Mouse (Mus musculus) CH12.LX (cell line): Measurements from ENCODE around the gene Apba2. TPM values are rescaled to one million over a fixed set of nuclear protein-coding genes. Genes with fewer than 3 reads are reported as not detected.

Experiments
- DNase-seq: peaks from one replicate; pipeline ENCODE4 v3.0.0-alpha.2; 2013; ENCODE audit errors: extremely low read depth
- H3K27ac ChIP-seq: 2 replicates; pipeline ENCODE4 v1.5.1; 2012; ENCODE audit warnings: low read depth, mild to moderate bottlenecking, control low read depth, moderate library complexity; ENCODE audit not compliant: insufficient read depth
- H3K27me3 ChIP-seq: replicated peaks from 2 replicates; pipeline ENCODE3; 2012; ENCODE audit warnings: inconsistent platforms
- H3K36me3 ChIP-seq, 2 experiments: replicated peaks in 1 of 2; 2 replicates each; pipeline versions ENCODE3 to v1.6.1; 2012; ENCODE audit warnings: inconsistent platforms in 1 of 2, low read length in 1 of 2, mild to moderate bottlenecking in 1 of 2, mixed read lengths in 1 of 2, moderate library complexity in 1 of 2; ENCODE audit not compliant: control insufficient read depth in 1 of 2, insufficient read depth in 1 of 2
- H3K4me1 ChIP-seq, 2 experiments: 2 replicates each; pipeline ENCODE4 v1.6.1; 2012; ENCODE audit warnings: inconsistent platforms in 1 of 2, moderate library complexity in 1 of 2; ENCODE audit not compliant: insufficient read depth in 2 of 2, control insufficient read depth in 1 of 2
- H3K4me2 ChIP-seq: 2 replicates; pipeline ENCODE4 v1.6.1; 2012; ENCODE audit warnings: low read depth, mild to moderate bottlenecking, control low read depth; ENCODE audit not compliant: poor library complexity, insufficient read depth, severe bottlenecking
- H3K4me3 ChIP-seq, 3 experiments: fragments of 150-350 bp in 1 of 3; sonication (generic) in 1 of 3; replicated peaks in 1 of 3; 2 replicates each; pipeline versions ENCODE3 to v1.5.1; 2011 to 2012; ENCODE audit warnings: low read depth in 2 of 3, low read length in 2 of 3, mild to moderate bottlenecking in 2 of 3, moderate library complexity in 2 of 3, control low read depth in 1 of 3, improper control_type of control experiment in 1 of 3, inconsistent platforms in 1 of 3, mixed read lengths in 1 of 3; ENCODE audit not compliant: poor library complexity in 1 of 3
- H3K79me2 ChIP-seq: replicated peaks from 2 replicates; pipeline ENCODE4 v1.6.1; 2012; ENCODE audit warnings: mild to moderate bottlenecking, moderate library complexity; ENCODE audit not compliant: control insufficient read depth, poor library complexity, insufficient read depth, severe bottlenecking; ENCODE audit errors: extremely low read depth
- H3K9ac ChIP-seq: 2 replicates; pipeline ENCODE4 v1.6.1; 2012; ENCODE audit warnings: low read depth, mild to moderate bottlenecking, control low read depth, moderate library complexity; ENCODE audit not compliant: insufficient read depth
- H3K9me3 ChIP-seq: replicated peaks from 2 replicates; pipeline ENCODE3; 2012; ENCODE audit warnings: low read length, inconsistent platforms, mixed read lengths
- BHLHE40 ChIP-seq: IDR thresholded peaks from 2 replicates; pipeline ENCODE4 v1.6.1; 2011; ENCODE audit warnings: mild to moderate bottlenecking, low read depth, low read length, improper control_type of control experiment
- CHD2 ChIP-seq: IDR thresholded peaks from 2 replicates; pipeline ENCODE4 v1.6.1; 2011; ENCODE audit warnings: low read length, improper control_type of control experiment
- CTCF ChIP-seq, 2 experiments: IDR thresholded peaks in 1 of 2; conservative IDR thresholded peaks in 1 of 2; 2 replicates each; pipeline ENCODE4 v1.5.1; 2011 to 2012; ENCODE audit warnings: low read depth in 2 of 2, low read length in 2 of 2, improper control_type of control experiment in 1 of 2, inconsistent platforms in 1 of 2, mild to moderate bottlenecking in 1 of 2, moderate library complexity in 1 of 2
- E2F4 ChIP-seq: IDR thresholded peaks from 2 replicates; pipeline ENCODE4 v1.6.1; 2011; ENCODE audit warnings: low read depth, low read length, improper control_type of control experiment; ENCODE audit not compliant: insufficient replicate concordance
- HCFC1 ChIP-seq: IDR thresholded peaks from 2 replicates; pipeline ENCODE4 v1.6.1; 2012; ENCODE audit warnings: low read depth, mild to moderate bottlenecking, inconsistent platforms, low read length, improper control_type of control experiment
- KAT2A ChIP-seq: IDR thresholded peaks from 2 replicates; pipeline ENCODE4 v1.6.1; 2012; ENCODE audit warnings: low read length, improper control_type of control experiment, inconsistent platforms; ENCODE audit not compliant: insufficient replicate concordance
- MAFK ChIP-seq: IDR thresholded peaks from 2 replicates; pipeline ENCODE4 v1.6.1; 2011; ENCODE audit warnings: low read length, improper control_type of control experiment; ENCODE audit not compliant: insufficient replicate concordance
- MAX ChIP-seq: IDR thresholded peaks from 2 replicates; pipeline ENCODE4 v1.6.1; 2011; ENCODE audit warnings: low read length, improper control_type of control experiment
- MEF2A ChIP-seq: IDR thresholded peaks from 2 replicates; pipeline ENCODE4 v1.6.1; 2014; ENCODE audit warnings: low read depth, mild to moderate bottlenecking, inconsistent platforms, low read length, improper control_type of control experiment, borderline replicate concordance
- MYC ChIP-seq: IDR thresholded peaks from 2 replicates; pipeline ENCODE4 v1.6.1; 2011; ENCODE audit warnings: low read depth, mild to moderate bottlenecking, improper control_type of control experiment, low read length
- NELFE ChIP-seq: IDR thresholded peaks from 2 replicates; pipeline ENCODE4 v1.6.1; 2011; ENCODE audit warnings: low read depth, low read length, improper control_type of control experiment
- NRF1 ChIP-seq: IDR thresholded peaks from 2 replicates; pipeline ENCODE4 v1.6.1; 2014; ENCODE audit warnings: low read depth, mild to moderate bottlenecking, inconsistent platforms, low read length, improper control_type of control experiment, moderate library complexity
- PAX5 ChIP-seq: IDR thresholded peaks from 2 replicates; pipeline ENCODE4 v1.6.1; 2012; ENCODE audit warnings: low read length, inconsistent platforms, mixed read lengths
- POLR2A ChIP-seq: IDR thresholded peaks from 2 replicates; pipeline ENCODE4 v1.6.1; 2011; ENCODE audit warnings: low read depth, mild to moderate bottlenecking, improper control_type of control experiment, low read length
- POLR2AphosphoS2 ChIP-seq: IDR thresholded peaks from 2 replicates; pipeline ENCODE4 v1.6.1; 2011; ENCODE audit warnings: low read depth, low read length, improper control_type of control experiment
- RAD21 ChIP-seq: IDR thresholded peaks from 2 replicates; pipeline ENCODE4 v1.6.1; 2011; ENCODE audit warnings: low read depth, mild to moderate bottlenecking, low read length, improper control_type of control experiment, moderate library complexity
- RCOR1 ChIP-seq: conservative IDR thresholded peaks from 2 replicates; pipeline ENCODE4 v1.6.1; 2012; ENCODE audit warnings: low read depth, mild to moderate bottlenecking, inconsistent platforms, low read length, improper control_type of control experiment
- SMC3 ChIP-seq: IDR thresholded peaks from 2 replicates; pipeline ENCODE4 v1.6.1; 2011; ENCODE audit warnings: low read depth, low read length, improper control_type of control experiment
- TBP ChIP-seq: conservative IDR thresholded peaks from 2 replicates; pipeline ENCODE4 v1.6.1; 2011; ENCODE audit warnings: low read depth, low read length, improper control_type of control experiment
- TCF12 ChIP-seq: IDR thresholded peaks from 2 replicates; pipeline ENCODE4 v1.6.1; 2014; ENCODE audit warnings: low read depth, mild to moderate bottlenecking, inconsistent platforms, low read length, improper control_type of control experiment
- UBTF ChIP-seq: IDR thresholded peaks from 2 replicates; pipeline ENCODE4 v1.6.1; 2012; ENCODE audit warnings: low read depth, mild to moderate bottlenecking, inconsistent platforms, low read length, improper control_type of control experiment, moderate library complexity
- USF1 ChIP-seq: IDR thresholded peaks from 2 replicates; pipeline ENCODE4 v1.6.1; 2014; ENCODE audit warnings: low read depth, mild to moderate bottlenecking, inconsistent platforms, low read length, improper control_type of control experiment
- ZC3H11A ChIP-seq: IDR thresholded peaks from 2 replicates; pipeline ENCODE4 v1.6.1; 2012; ENCODE audit warnings: low read depth, mild to moderate bottlenecking, inconsistent platforms, low read length, improper control_type of control experiment
- ZMIZ1 ChIP-seq: IDR thresholded peaks from 2 replicates; pipeline ENCODE4 v1.6.1; 2012; ENCODE audit warnings: low read depth, mild to moderate bottlenecking, inconsistent platforms, low read length, improper control_type of control experiment
- ZNF384 ChIP-seq: IDR thresholded peaks from 2 replicates; pipeline ENCODE4 v1.6.1; 2012; ENCODE audit warnings: low read depth, low read length, improper control_type of control experiment, inconsistent platforms
- dilution Hi-C: fragments of 300-500 bp; cut with MboI; formaldehyde crosslinking; loops from 2 replicates; pipeline ENCODE4 v1.14.3; 2020; ENCODE audit warnings: low sequenced_read_pairs; ENCODE audit not compliant: extremely low pct_unique_long_range_greater_than_20kb, extremely low pct_ligation_motif_present
- in situ Hi-C: fragments of 300-500 bp; cut with MboI; formaldehyde crosslinking; loops from 3 replicates; pipeline ENCODE4 v1.14.3; 2019; ENCODE audit warnings: low sequenced_read_pairs, low pct_ligation_motif_present, low pct_unique_long_range_greater_than_20kb, mixed read lengths
- polyA plus RNA-seq: library from polyadenylated mRNA; unstranded; fragments of >175 nt; gene quantifications from 2 replicates; pipeline ENCODE4 v1.2.1, GENCODE M21; 2012; ENCODE audit warnings: low read depth; ENCODE audit not compliant: insufficient read length
- total RNA-seq, 2 experiments: library from RNA; depleted of rRNA; stranded (reverse); fragments of 300-350 nt in 1 of 2; fragments of >200 nt in 1 of 2; gene quantifications; 2 replicates each; pipeline ENCODE4 v1.2.3; 2012 to 2014

Apba2 gene
- total and polyA plus RNA-seq, 3 experiments = 0.19 TPM; not detected in 2

DNA sequence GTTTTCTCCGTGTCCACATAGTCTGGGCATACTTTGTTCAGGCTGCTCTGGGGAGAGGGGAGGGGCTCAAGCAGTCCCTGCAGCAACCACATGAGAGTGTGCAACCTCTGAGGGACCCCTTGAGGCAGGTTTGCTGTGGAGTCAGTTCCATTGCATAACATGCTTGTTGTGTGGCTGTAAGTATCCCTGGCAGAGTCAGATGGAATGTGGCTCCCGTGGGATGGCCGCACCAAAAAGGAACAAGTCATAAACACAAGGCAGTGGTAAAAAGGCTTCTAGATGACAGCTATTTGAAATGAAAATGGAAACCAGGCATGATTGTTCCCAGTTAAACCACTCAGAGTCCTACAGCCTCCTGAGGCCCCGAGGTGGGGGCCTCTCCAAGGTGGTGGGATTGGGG, 69.4 kb downstream of the Apba2 start:
- H3K27ac ChIP-seq = no peak overlapping the region
- peaks cover 18% of the 10 kb centered on the region for H3K27me3 ChIP-seq
- peaks cover 6 to 21% of the 10 kb centered on the region in 2 experiments for H3K4me1 ChIP-seq
- no peak overlapping the region for H3K4me3 ChIP-seq
- no peak for DNase-seq
- dilution Hi-C loops = no loop called here
- in situ Hi-C loops = loop anchor here (25.0 kb wide), 1 partner anchor 166 kb away; no protein-coding TSS in a partner anchor
- H3K9ac ChIP-seq = no peak overlapping the region
- H3K4me2 ChIP-seq = no peak overlapping the region
- H3K36me3 ChIP-seq = no peaks in the 10 kb centered on the region
- H3K9me3 ChIP-seq = no peaks in the 10 kb centered on the region
- TF ChIP-seq ZMIZ1 = no peak
- TF ChIP-seq UBTF = no peak
- no peak for TF ChIP-seq MEF2A
- TF ChIP-seq MAFK = no peak
- TF ChIP-seq TCF12 = no peak
- TF ChIP-seq ZNF384 = no peak
- no peak for TF ChIP-seq RAD21
- no peak for TF ChIP-seq POLR2A
- TF ChIP-seq SMC3 = no peak
- TF ChIP-seq CTCF (conservative IDR thresholded peaks at IDR 0.05 in 1 of 2, IDR thresholded peaks at IDR 0.05 in 1 of 2; ENCODE audit: low read depth in 2 of 2, low read length in 2 of 2) = no peak
- no peak for TF ChIP-seq POLR2AphosphoS2
- no peaks in the 10 kb centered on the region for H3K79me2 ChIP-seq

DNA sequence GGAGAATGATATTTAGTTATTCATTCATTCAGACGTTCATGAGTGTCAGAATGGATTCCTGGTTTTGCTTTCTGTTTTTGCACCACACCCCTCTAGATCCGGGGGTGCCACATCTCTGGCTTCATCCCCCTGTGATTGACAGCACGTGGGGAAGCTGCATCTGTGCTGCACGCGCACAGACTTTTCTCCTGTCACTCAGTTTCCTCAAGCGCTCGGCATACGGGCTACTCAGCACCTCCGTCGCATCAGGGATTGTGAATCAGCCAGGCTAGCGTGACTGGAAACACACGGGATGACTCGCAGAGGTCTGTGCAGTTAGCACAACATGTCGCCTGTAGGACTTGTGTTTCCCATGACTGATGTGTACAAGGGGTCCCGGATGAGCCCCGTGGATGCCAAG, 72.6 kb downstream of the Apba2 start:
- dilution Hi-C loops = no loop called here

More for the DNA sequence above, 72.6 kb downstream of the Apba2 start:
- Histone ChIP-seq H3K4me1 (peaks cover 0 to under 1% of the 10 kb centered on the region in 2 experiments; a peak in 1 of 4 replicates), H3K9me3 (no peaks in the 10 kb centered on the region), H3K36me3 (no peaks in the 10 kb centered on the region), H3K79me2 (no peaks in the 10 kb centered on the region), H3K27ac (no peak overlapping the region), H3K9ac (no peak overlapping the region), H3K27me3 (peaks cover 9% of the 10 kb centered on the region), H3K4me3 (no peak overlapping the region)
- in situ Hi-C loops = loop anchor here (25.0 kb wide), 1 partner anchor 163 kb away; no protein-coding TSS in a partner anchor
- DNase-seq = no peak
- TF ChIP-seq NELFE (no peak), USF1 (no peak), POLR2A (no peak), ZC3H11A (no peak), PAX5 (no peak), RCOR1 (no peak), HCFC1 (no peak), UBTF (no peak), CHD2 (no peak), BHLHE40 (no peak), CTCF (conservative IDR thresholded peaks at IDR 0.05 in 1 of 2, IDR thresholded peaks at IDR 0.05 in 1 of 2; ENCODE audit: low read depth in 2 of 2, low read length in 2 of 2) (no peak), MYC (no peak), SMC3 (no peak), NRF1 (no peak), TBP (no peak), KAT2A (no peak), TCF12 (no peak), MAX (no peak), E2F4 (no peak)
- TF ChIP-seq, all 38 proteins: peak for 0
- H3K4me2 ChIP-seq = no peak overlapping the region
